Mouse (Mus musculus): Measurements from ENCODE around the gene Cep78. TPM values are rescaled to one million over a fixed set of nuclear protein-coding genes. Genes with fewer than 3 reads are reported as not detected.

Gene Cep78
- total RNA-seq, 4 experiments from 2014 or later: 3.5 to 3.7 (median 3.6) TPM

- no peak for DNase-seq (ENCODE audit: low spot score)
These were observed 74.3 kb downstream of the Cep78 start for GRCm38 (mm10) chr19:15910488-15910887.

- DNase-seq (ENCODE audit: low spot score): no peak
These were observed 76.8 kb downstream of the Cep78 start for GRCm38 (mm10) chr19:15908016-15908415.

Other genes starting within 250 kb of the Cep78 start
- gene Psat1, start 37.7 kb downstream of the Cep78 start, total RNA-seq (2022): 1 to 10 TPM; 3.1 to 4.8 (median 4.0) TPM
- gene Gnaq, start 147.8 kb upstream of the Cep78 start, total RNA-seq (2022): 10 to 100 TPM; 20.5 to 23.7 (median 21.6) TPM